Mouse (Mus musculus) heart, postnatal 0 days (tissue): Measurements from ENCODE around the gene Alpl. TPM values are rescaled to one million over a fixed set of nuclear protein-coding genes. Genes with fewer than 3 reads are reported as not detected.

Experiments
- ATAC-seq: fragments of 200-750 bp; cut with Nextera tagmentation; 2 replicates; pipeline ENCODE4 v1.8.0; 2017; ENCODE audit warnings: low read depth, moderate number of reproducible peaks, moderate library complexity; ENCODE audit not compliant: insufficient read depth
- DNase-seq: peaks from one replicate; pipeline ENCODE4 v3.0.0-alpha.2; 2016; ENCODE audit warnings: low spot score
- H3K27ac ChIP-seq: fragments of 300-500 bp; sonication (generic); 2 replicates; pipeline ENCODE4 v1.5.1; 2014; ENCODE audit warnings: low read depth, mild to moderate bottlenecking
- H3K27me3 ChIP-seq: fragments of 300-500 bp; sonication (generic); 2 replicates; pipeline ENCODE4 v1.6.1; 2014; ENCODE audit warnings: low read length, mixed read lengths; ENCODE audit not compliant: control insufficient read depth, insufficient read depth
- H3K36me3 ChIP-seq: fragments of 300-500 bp; sonication (generic); replicated peaks from 2 replicates; pipeline ENCODE4 v1.6.1; 2014; ENCODE audit warnings: low read length, mixed read lengths; ENCODE audit not compliant: control insufficient read depth, insufficient read depth
- H3K4me1 ChIP-seq: fragments of 300-500 bp; sonication (generic); 2 replicates; pipeline ENCODE4 v1.6.1; 2014; ENCODE audit warnings: antibody characterized with exemption; ENCODE audit not compliant: control insufficient read depth, insufficient read depth
- H3K4me2 ChIP-seq: fragments of 300-500 bp; sonication (generic); 2 replicates; pipeline ENCODE4 v1.6.1; 2014; ENCODE audit warnings: low read depth, mild to moderate bottlenecking, low read length, moderate library complexity
- H3K4me3 ChIP-seq: fragments of 300-500 bp; sonication (generic); 2 replicates; pipeline ENCODE4 v1.5.1; 2014; ENCODE audit warnings: low read depth, low read length
- H3K9ac ChIP-seq: fragments of 300-500 bp; sonication (generic); replicated peaks from 2 replicates; pipeline ENCODE4 v1.6.1; 2014; ENCODE audit warnings: low read depth, low read length, mixed read lengths
- H3K9me3 ChIP-seq: fragments of 300-500 bp; sonication (generic); replicated peaks from 2 replicates; pipeline ENCODE4 v1.6.1; 2016; ENCODE audit warnings: low read length; ENCODE audit not compliant: control insufficient read depth
- CTCF ChIP-seq: IDR thresholded peaks from 2 replicates; pipeline ENCODE4 v1.5.1; 2016; ENCODE audit warnings: antibody characterized with exemption, control low read depth, low read depth
- EP300 ChIP-seq: IDR thresholded peaks from 2 replicates; pipeline ENCODE4 v1.6.1; 2016; ENCODE audit warnings: antibody characterized with exemption, low read depth
- WGBS: fragments of 180-500 bp; shearing (Covaris S2); extraction: QIAGEN DNeasy Blood & Tissue Kit; methylation state at CpG from one replicate; pipeline ENCODE4 v1.1.7; 2014; 5-methylcytosine and 5-hydroxymethylcytosine counted together
- polyA plus RNA-seq: library from polyadenylated mRNA; unstranded; fragments of >200 nt; fragmentation: Nextera tagmentation; extraction: Ambion mirVana; gene quantifications from 2 replicates; pipeline ENCODE4 v1.2.1, GENCODE M21; 2015
- total RNA-seq: library from RNA; depleted of rRNA; stranded (reverse); fragments of >200 nt; gene quantifications from 2 replicates; pipeline ENCODE4 v1.2.3, GENCODE M21; 2014; ENCODE audit warnings: low replicate concordance

The Alpl gene
- total and polyA plus RNA-seq, 2 experiments from 2014 or later = 2.3 to 2.4 TPM

- H3K4me2 ChIP-seq = no peak overlapping the region
- DNase-seq (no peak), ATAC-seq (no peak)
- H3K4me1 ChIP-seq = no peaks in the 10 kb centered on the region
- H3K9me3 ChIP-seq = no peaks in the 10 kb centered on the region
- H3K27me3 ChIP-seq = peaks cover 42% of the 10 kb centered on the region
- WGBS = 76% methylated on average over 3 of the region's 3 CpGs
- H3K9ac ChIP-seq = no peak overlapping the region
- TF ChIP-seq EP300 (no peak), CTCF (no peak)
- H3K36me3 ChIP-seq = no peaks in the 10 kb centered on the region
- H3K4me3 ChIP-seq = no peak overlapping the region
- H3K27ac ChIP-seq = no peak overlapping the region
Measured at GRCm38 (mm10) chr4:137732361-137732760, 63.8 kb downstream of the Alpl start.

GRCm38 (mm10) chr4:137731891-137732290 lies 64.3 kb downstream of the Alpl start:
- ATAC-seq (no peak), DNase-seq (no peak)
- 62% methylated on average over 10 of the region's 10 CpGs for WGBS
- Histone ChIP-seq H3K9me3 (no peaks in the 10 kb centered on the region), H3K4me1 (no peaks in the 10 kb centered on the region), H3K4me2 (no peak overlapping the region), H3K27ac (no peak overlapping the region), H3K9ac (no peak overlapping the region), H3K4me3 (no peak overlapping the region), H3K36me3 (no peaks in the 10 kb centered on the region), H3K27me3 (peaks cover 47% of the 10 kb centered on the region)
- TF ChIP-seq EP300 (no peak), CTCF (no peak)

DNA sequence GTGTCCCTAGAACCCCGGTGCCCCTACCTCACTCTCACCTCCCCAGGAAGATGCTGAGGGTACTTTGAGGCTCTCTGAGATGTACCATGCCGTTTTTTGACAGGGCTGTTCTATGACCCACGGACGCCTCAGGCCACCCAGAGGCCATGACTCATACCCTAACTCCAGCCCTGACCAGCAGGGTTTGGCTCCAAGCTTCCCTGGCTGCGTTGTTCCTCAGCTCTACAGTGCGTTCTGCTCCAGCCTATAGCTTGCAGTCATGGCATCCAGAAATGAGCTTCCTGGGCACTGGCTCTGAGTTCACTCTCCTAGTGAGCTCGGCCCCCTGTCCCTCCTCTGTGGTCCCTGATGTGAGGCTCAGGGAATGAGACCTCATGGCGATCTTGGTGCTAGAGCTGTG lies 65.4 kb downstream of the Alpl start:
- Histone ChIP-seq H3K4me3 (no peak overlapping the region), H3K4me1 (no peaks in the 10 kb centered on the region), H3K4me2 (no peak overlapping the region), H3K9ac (no peak overlapping the region), H3K36me3 (no peaks in the 10 kb centered on the region), H3K27me3 (peaks cover 47% of the 10 kb centered on the region), H3K27ac (no peak overlapping the region), H3K9me3 (no peaks in the 10 kb centered on the region)
- no peak for TF ChIP-seq CTCF
- TF ChIP-seq EP300 = no peak
- DNase-seq = no peak
- WGBS = 69% methylated on average over 8 of the region's 8 CpGs
- ATAC-seq = no peak

- no peaks in the 10 kb centered on the region for H3K9me3 ChIP-seq
- peak; percentile 66 for ATAC-seq
- H3K27me3 ChIP-seq = peaks cover 47% of the 10 kb centered on the region
- no peaks in the 10 kb centered on the region for H3K4me1 ChIP-seq
- H3K4me2 ChIP-seq = no peak overlapping the region
- peak; percentile 88 for DNase-seq
- H3K36me3 ChIP-seq = no peaks in the 10 kb centered on the region
- H3K9ac ChIP-seq = no peak overlapping the region
- TF ChIP-seq EP300 (no peak), CTCF (peak; percentile 99)
- 24% methylated on average over 3 of the region's 3 CpGs for WGBS
- H3K4me3 ChIP-seq = no peak overlapping the region
- H3K27ac ChIP-seq = no peak overlapping the region
Measured at GRCm38 (mm10) chr4:137730134-137730533, 66.0 kb downstream of the Alpl start.

DNA sequence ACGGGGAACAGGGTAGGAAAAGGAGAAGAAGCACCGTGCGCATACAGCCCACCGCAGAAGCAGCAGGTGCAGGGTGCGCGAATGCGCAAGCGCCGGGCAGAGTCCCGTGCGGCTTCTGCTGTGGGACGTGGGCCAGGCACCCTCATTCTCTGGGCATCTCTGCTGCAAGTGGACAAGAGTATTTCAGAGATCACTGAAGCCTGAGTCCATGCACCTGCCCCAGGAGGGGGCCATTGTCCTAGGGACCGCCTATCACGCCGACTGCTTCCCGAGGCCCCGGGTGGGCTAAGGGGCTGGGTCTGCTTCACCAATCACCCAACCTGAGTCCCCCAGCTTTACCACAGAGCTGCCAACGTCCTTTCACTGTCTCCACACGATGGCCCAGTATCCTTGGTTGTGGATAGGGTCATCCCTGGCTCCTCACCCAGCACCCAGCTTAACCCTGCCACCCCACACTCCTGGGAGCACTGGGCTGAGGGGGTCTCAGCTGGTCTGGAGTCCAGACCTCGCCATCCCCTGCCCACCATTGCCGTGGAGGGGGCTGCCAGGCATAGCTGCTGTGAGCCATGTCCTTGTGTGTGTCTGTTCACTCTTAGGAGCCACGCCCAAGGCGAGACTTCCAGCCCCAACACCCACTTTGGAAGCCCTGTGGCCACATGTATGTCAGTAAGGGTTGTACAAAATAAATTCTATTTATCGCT lies 66.9 kb downstream of the Alpl start:
- WGBS = 38% methylated on average over 24 of the region's 24 CpGs
- Histone ChIP-seq H3K9ac (no peak overlapping the region), H3K27ac (no peak overlapping the region), H3K4me1 (no peaks in the 10 kb centered on the region), H3K4me3 (no peak overlapping the region), H3K36me3 (no peaks in the 10 kb centered on the region), H3K27me3 (peaks cover 50% of the 10 kb centered on the region), H3K9me3 (no peaks in the 10 kb centered on the region), H3K4me2 (no peak overlapping the region)
- no peak for DNase-seq
- no peak for TF ChIP-seq EP300
- no peak for TF ChIP-seq CTCF
- ATAC-seq = no peak
